Mouse (Mus musculus) A20 (cell line): ENCODE measurements at regions not wholly inside any gene's neighbourhood (a gene's known extent, or its start where the extent isn't known, plus 50 kb on each side); places are given as distances from the start of the nearest gene placed in this dataset.

Experiments used
- DNase-seq: peaks from one replicate; pipeline ENCODE4 v3.0.0-alpha.2; 2011; ENCODE audit warnings: low read depth, low spot score

- no peak for DNase-seq
Observed at GRCm38 (mm10) chr13:39127942-39128341, 167.3 kb upstream of the Slc35b3 start.

DNA sequence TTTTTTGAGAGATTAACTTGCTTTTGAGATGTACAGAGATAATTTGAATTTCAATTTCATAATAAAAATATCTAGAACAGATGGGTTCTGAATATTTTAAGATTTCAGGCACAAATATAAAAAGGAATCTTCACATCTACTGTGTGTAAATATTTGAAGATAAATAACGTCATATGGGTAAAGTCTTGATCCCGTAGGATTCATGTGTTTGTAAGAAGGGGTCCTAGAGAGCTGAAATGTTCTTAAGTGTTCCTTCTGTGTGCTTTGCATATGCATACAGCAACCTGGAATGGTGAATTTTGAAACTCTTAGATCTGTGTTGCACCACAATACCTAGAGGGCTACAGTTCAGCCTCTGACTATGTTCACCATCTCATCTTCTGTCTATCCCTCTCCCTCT is 131.4 kb upstream of the Slc35b3 start:
- DNase-seq, result no peak

DNA sequence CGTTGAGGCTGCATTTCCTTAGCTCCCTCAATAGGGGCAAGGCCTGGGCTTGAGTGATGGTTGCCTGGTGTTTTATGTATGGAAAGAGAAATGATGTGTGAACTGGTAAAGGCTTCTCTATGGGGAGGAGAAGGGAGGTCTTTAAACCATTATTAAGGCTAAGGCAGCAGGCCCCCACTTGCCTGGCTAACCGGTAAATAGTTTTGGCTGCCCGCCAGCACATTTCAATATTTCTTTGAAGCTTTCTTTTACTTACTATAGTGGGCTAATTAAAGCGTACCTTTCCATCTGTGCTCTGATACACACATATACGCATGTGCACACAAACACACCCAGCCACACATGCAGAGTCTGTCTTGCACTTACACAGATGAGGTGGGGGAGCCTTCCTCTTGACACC is 123.9 kb upstream of the Slc35b3 start:
- no peak for DNase-seq

- no peak for DNase-seq
Observed at GRCm38 (mm10) chr13:39074211-39074610, 113.5 kb upstream of the Slc35b3 start.

GRCm38 (mm10) chr13:39032263-39032662 is 71.6 kb upstream of the Slc35b3 start:
- DNase-seq, result no peak

DNA sequence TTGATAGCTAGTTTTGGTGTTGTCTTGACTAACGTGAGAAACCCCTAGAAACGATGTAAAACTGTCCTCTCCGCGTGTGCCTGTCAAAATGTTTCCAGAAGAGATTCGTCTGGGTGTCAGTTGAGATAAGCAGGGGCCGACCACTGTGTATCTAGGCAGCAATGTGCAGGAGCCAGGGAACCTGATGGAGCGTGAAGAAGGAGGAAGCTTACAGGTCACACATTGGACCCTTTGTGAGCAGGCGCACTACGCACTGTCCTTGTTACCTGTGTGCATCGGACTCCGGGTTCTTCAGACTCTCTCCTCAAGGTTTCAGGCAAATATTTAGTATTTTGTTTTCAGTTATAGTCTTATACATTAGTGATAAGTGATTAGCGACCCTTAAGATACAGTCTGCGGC is 59.5 kb upstream of the Slc35b3 start:
- no peak for DNase-seq

DNA sequence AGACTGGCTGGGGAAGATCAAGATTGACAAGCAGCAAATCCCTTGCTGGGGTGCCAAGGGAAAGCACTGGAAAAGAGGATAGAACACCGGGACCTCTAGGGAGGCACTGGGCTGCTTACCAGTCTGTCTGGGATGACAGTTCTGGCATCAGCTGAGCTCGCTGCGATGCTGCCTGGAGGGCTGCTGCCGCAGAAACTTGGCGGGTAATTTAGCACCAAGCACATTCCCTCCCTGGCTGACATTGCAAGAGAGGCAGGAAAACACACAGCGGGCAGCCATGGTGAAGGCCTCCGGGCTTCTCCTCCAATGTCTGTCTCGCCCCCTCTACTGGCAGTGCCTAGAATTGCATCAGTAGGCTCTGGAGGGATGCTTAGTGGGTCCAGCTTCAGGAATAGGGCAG is 51.0 kb upstream of the Slc35b3 start:
- peak; percentile 58 for DNase-seq
